Mouse (Mus musculus): Measurements from ENCODE around the gene Parva. TPM values are rescaled to one million over a fixed set of nuclear protein-coding genes. Genes with fewer than 3 reads are reported as not detected.

Gene Parva
- polyA plus RNA-seq, 1 experiment from 2014 or later: 13.2 TPM

DNA sequence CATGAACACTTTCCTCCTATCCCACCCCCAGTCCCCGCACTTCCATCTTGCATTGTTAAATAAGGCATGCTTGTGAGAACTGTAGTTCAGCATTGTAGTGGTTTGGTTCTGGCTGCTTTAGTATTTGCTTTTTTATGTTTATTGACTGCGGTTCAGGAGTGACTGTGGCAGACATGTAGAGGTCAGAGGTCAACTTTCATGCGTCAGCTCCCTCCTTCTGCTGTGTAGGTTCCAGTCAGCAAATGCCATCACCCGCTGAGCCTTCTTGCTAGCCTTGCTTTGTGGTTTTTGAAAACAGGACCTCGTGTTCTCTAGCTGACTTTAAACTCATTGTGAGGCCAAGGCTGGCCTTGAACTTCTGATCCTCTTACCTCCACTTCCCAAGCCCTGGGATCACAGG is 103.6 kb downstream of the Parva start:
- H3K4me2 ChIP-seq: no peak overlapping the region
- no peaks in the 10 kb centered on the region for H3K36me3 ChIP-seq
- no peak overlapping the region for H3K9ac ChIP-seq
- no peak for ATAC-seq
- no peak overlapping the region for H3K4me3 ChIP-seq
- H3K9me3 ChIP-seq (replicated peaks): no peaks in the 10 kb centered on the region
- WGBS (ENCODE audit: insufficient replicate concordance): 52% methylated on average over 5 of the region's 5 CpGs
- no peak overlapping the region for H3K27ac ChIP-seq
- H3K27me3 ChIP-seq (replicated peaks): no peaks in the 10 kb centered on the region
- H3K4me1 ChIP-seq: no peaks in the 10 kb centered on the region

DNA sequence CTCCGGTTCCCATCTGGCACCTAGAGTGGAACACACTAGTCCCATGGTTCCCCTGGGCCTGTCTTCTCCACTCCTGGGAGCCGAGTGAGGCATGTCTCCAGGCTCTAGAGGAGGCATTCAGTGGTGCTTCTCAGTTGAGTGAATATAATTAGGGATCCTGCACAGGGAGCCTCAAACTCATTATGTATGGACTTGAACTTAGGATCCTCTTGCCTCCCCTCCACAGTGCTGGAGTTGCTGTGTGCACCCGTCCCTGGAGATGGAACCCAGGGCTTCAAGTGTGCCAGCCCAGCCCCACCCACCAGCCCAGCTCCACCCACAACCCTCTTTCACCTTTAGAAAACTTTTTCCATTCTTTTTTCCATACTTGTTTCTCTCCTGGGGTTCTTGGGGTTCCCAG is 106.8 kb downstream of the Parva start:
- H3K27ac ChIP-seq: no peak overlapping the region
- 71% methylated on average over 3 of the region's 3 CpGs for WGBS (ENCODE audit: insufficient replicate concordance)
- H3K9ac ChIP-seq: no peak overlapping the region
- ATAC-seq: no peak
- H3K4me3 ChIP-seq: no peak overlapping the region
- H3K4me1 ChIP-seq: no peaks in the 10 kb centered on the region
- H3K9me3 ChIP-seq (replicated peaks): no peaks in the 10 kb centered on the region
- no peaks in the 10 kb centered on the region for H3K36me3 ChIP-seq
- no peak overlapping the region for H3K4me2 ChIP-seq
- H3K27me3 ChIP-seq (replicated peaks): no peaks in the 10 kb centered on the region

DNA sequence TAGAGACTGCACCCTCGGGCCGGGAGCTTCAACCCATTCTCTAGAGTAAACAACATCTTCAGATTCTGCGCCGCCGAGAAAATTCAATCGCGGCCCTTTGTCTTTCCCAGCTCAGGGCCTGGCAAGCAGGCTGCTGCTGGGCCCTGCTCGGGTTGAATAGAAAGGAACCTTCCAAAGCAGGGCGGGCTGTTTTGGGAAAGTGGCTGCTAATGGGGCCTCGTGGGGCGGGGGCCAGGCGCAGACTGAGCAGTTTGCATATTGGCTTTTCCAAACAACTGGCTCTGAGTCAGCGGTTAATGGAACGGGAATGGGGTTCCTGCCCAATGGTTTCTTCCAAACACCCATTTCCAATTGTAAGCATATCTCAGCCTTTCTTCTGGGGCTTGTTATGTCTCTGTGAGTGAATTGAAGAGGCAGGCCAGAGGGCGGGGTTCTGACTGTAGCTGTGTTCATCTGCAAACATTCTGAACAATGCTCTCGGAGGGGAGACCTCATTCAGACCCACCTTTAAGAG is 108.2 kb downstream of the Parva start:
- H3K27ac ChIP-seq: no peak overlapping the region
- H3K4me3 ChIP-seq: no peak overlapping the region
- H3K9me3 ChIP-seq (replicated peaks): no peaks in the 10 kb centered on the region
- H3K27me3 ChIP-seq (replicated peaks): no peaks in the 10 kb centered on the region
- H3K36me3 ChIP-seq: no peaks in the 10 kb centered on the region
- WGBS (ENCODE audit: insufficient replicate concordance): 33% methylated on average over 16 of the region's 16 CpGs
- H3K4me1 ChIP-seq: no peaks in the 10 kb centered on the region
- H3K4me2 ChIP-seq: no peak overlapping the region
- H3K9ac ChIP-seq: no peak overlapping the region
- ATAC-seq: no peak

DNA sequence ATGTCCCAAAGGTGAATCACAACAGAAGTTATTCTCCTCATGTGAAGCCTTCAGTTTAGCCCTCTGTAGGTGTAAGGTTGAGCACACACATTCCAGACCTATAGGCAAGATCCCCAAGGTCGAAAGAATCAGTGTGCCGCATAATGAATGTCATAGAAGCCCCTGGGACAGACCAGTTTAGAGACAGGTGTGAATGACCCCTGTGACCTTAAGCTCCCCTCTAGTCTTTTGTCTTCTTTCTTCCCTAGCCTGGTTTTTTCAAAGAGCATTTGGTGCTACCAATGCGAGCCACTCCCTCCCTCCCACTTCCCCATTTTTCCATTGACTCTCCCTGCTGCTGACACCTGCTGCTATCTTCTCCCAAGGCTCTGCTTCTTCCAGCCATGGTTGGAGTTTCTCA is 121.8 kb downstream of the Parva start:
- Histone ChIP-seq H3K4me2 (no peak overlapping the region), H3K9ac (no peak overlapping the region), H3K36me3 (0 out of 2 replicates have a peak, but pooled peaks cover 6% of the 10 kb centered on the region), H3K4me3 (no peak overlapping the region), H3K27me3 (replicated peaks) (no peaks in the 10 kb centered on the region), H3K4me1 (no peaks in the 10 kb centered on the region), H3K27ac (no peak overlapping the region), H3K9me3 (replicated peaks) (no peaks in the 10 kb centered on the region)
- no peak for ATAC-seq
- 68% methylated on average over 3 of the region's 3 CpGs for WGBS (ENCODE audit: insufficient replicate concordance)

DNA sequence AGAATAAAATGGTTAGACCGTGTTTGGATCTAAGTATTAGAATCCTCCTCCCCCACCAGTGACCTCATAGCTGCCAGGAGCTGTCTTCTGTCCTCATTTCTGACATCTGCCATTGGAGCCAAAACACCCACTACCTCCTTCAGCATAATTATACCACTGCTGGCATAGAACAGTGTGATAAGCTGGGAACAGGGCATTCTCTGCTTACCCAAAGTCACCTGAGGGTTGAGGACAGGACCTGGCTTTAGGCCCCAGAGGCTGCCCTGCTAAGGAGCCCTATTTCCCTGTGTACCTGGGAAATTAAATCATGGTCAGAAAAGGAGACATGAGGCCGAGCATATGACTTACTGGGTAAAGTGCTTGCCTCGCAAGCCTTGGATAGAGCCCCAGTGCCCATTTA is 134.2 kb downstream of the Parva start:
- H3K4me2 ChIP-seq: no peak overlapping the region
- H3K4me3 ChIP-seq: no peak overlapping the region
- no peaks in the 10 kb centered on the region for H3K36me3 ChIP-seq
- H3K9ac ChIP-seq: no peak overlapping the region
- no peak for ATAC-seq
- no peaks in the 10 kb centered on the region for H3K27me3 ChIP-seq (replicated peaks)
- no peaks in the 10 kb centered on the region for H3K9me3 ChIP-seq (replicated peaks)
- no peaks in the 10 kb centered on the region for H3K4me1 ChIP-seq
- 60% methylated on average over 3 of the region's 3 CpGs for WGBS (ENCODE audit: insufficient replicate concordance)
- no peak overlapping the region for H3K27ac ChIP-seq

DNA sequence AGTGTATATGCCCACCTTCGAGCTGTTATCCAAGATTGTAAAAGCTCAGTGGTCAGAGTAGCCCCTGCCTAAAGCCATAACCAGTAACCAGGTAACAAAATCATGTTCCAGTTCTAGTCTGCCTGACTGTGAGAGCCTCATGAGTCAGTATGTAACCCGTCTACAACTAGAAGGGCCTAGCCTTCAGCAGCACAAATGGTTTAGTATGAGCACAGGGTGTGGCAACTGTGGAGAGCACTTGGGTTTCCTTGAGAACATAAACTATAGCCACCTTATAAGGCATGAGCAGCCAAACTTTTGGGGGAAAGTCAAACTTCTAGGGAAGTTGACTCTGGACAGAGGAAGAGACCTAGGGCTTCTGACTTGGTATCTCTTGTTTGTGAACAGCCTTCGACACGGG is 139.7 kb downstream of the Parva start:
- H3K27ac ChIP-seq: no peak overlapping the region
- no peaks in the 10 kb centered on the region for H3K36me3 ChIP-seq
- no peaks in the 10 kb centered on the region for H3K9me3 ChIP-seq (replicated peaks)
- no peaks in the 10 kb centered on the region for H3K27me3 ChIP-seq (replicated peaks)
- no peaks in the 10 kb centered on the region for H3K4me1 ChIP-seq
- 61% methylated on average over 4 of the region's 4 CpGs for WGBS (ENCODE audit: insufficient replicate concordance)
- H3K4me2 ChIP-seq: no peak overlapping the region
- no peak overlapping the region for H3K9ac ChIP-seq
- no peak overlapping the region for H3K4me3 ChIP-seq
- ATAC-seq: no peak

DNA sequence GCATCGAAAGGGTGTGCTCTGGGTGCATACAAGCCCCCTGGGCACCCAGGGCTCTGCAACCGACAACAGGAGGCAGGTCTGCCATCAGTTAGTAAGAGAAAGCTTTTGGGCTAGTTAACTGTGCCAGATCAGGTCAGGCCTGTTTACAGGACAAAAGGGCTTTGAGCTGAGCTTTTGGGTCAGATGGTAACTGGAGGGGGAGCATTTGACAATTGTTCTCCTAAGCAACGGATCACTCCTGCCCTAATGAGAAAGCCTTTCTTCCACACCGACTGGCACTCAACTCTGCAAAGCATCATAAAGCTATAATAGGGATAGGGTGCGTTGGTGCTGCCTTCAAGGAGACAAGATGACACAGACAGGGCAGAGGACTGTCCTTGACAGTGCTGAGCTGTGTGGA is 141.7 kb downstream of the Parva start:
- no peak overlapping the region for H3K4me2 ChIP-seq
- no peaks in the 10 kb centered on the region for H3K36me3 ChIP-seq
- WGBS (ENCODE audit: insufficient replicate concordance): 61% methylated on average over 5 of the region's 5 CpGs
- no peak overlapping the region for H3K4me3 ChIP-seq
- no peak overlapping the region for H3K9ac ChIP-seq
- no peaks in the 10 kb centered on the region for H3K27me3 ChIP-seq (replicated peaks)
- ATAC-seq: no peak
- no peak overlapping the region for H3K27ac ChIP-seq
- no peaks in the 10 kb centered on the region for H3K9me3 ChIP-seq (replicated peaks)
- no peaks in the 10 kb centered on the region for H3K4me1 ChIP-seq

DNA sequence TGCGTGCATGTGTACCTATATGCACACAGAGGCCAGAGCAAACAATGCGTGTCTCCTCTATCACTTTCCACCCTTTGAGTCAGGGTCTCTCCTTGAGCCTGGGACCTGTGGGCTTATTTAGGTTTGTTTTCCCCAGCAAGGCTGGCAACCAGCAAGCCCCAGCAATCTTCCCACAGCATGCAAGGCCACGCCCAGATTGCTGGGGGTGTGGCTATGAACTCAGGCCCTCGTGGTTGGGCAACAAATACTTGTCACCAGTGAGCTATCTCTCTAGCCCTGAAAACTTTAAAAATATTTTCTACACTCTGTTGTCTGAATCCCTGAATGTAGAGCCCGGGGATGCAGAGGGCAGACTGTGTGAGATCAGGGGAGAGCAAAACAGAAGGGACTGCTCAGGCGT is 154.3 kb downstream of the Parva start:
- no peaks in the 10 kb centered on the region for H3K9me3 ChIP-seq (replicated peaks)
- no peak for ATAC-seq
- 0 out of 2 replicates have a peak, but pooled peaks cover 2% of the 10 kb centered on the region for H3K36me3 ChIP-seq
- H3K4me3 ChIP-seq: no peak overlapping the region
- H3K9ac ChIP-seq: no peak overlapping the region
- WGBS (ENCODE audit: insufficient replicate concordance): 64% methylated on average over 6 of the region's 6 CpGs
- H3K27me3 ChIP-seq (replicated peaks): no peaks in the 10 kb centered on the region
- H3K4me1 ChIP-seq: no peaks in the 10 kb centered on the region
- no peak overlapping the region for H3K4me2 ChIP-seq
- H3K27ac ChIP-seq: no peak overlapping the region

DNA sequence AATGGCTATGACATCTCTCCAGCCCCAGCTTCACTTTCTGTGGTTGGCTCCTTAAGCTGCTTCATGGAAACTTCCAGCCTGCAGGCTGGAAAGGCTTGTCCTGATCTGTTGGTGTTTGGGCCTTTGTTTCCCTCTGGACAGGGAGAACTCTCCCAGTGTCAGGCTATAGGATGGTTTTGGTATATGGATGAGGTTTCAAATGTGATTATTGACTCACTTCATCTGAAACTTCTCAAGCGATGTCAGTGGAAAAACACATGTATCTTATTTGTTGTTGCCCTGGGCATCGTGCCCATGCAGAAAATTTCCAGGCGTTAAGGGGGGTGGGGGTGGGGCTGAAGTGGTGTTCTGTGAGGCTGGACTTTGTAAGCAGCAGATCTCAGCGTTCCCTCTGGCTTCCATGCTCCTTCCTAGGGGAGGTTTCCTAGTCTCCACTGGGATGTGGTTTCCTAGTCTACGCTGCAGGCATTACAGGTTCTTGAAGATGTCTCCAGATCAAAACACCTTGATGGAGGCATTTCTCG is 155.6 kb downstream of the Parva start:
- no peak overlapping the region for H3K4me3 ChIP-seq
- no peaks in the 10 kb centered on the region for H3K9me3 ChIP-seq (replicated peaks)
- no peak overlapping the region for H3K4me2 ChIP-seq
- no peaks in the 10 kb centered on the region for H3K36me3 ChIP-seq
- no peaks in the 10 kb centered on the region for H3K4me1 ChIP-seq
- no peak overlapping the region for H3K27ac ChIP-seq
- 59% methylated on average over 6 of the region's 6 CpGs for WGBS (ENCODE audit: insufficient replicate concordance)
- no peaks in the 10 kb centered on the region for H3K27me3 ChIP-seq (replicated peaks)
- ATAC-seq: no peak
- H3K9ac ChIP-seq: no peak overlapping the region

DNA sequence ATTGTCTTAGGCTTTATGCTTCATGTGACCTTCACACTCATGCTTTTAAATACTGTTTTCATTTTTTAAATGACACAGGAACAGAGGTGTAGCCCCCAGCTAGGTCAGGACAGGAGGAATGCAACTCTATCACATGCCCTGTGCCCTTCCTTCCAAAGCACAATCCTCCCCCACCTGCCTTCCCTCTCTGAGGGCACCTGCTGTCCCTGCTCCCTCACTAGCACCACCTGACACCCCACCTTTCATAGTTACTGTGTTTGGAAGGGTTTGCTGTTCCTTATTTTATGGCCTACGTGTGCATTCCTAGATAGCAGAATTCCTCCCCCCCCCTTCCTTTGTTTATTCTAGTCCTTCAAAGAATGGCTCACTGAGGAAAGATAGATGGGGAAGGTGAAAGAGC is 160.1 kb downstream of the Parva start:
- Histone ChIP-seq H3K9me3 (replicated peaks) (no peaks in the 10 kb centered on the region), H3K4me3 (no peak overlapping the region), H3K9ac (no peak overlapping the region), H3K36me3 (no peaks in the 10 kb centered on the region), H3K27me3 (replicated peaks) (no peaks in the 10 kb centered on the region), H3K4me1 (no peaks in the 10 kb centered on the region), H3K27ac (no peak overlapping the region), H3K4me2 (no peak overlapping the region)
- 32% methylated on average over 1 of the region's 1 CpGs for WGBS (ENCODE audit: insufficient replicate concordance)
- ATAC-seq: no peak

DNA sequence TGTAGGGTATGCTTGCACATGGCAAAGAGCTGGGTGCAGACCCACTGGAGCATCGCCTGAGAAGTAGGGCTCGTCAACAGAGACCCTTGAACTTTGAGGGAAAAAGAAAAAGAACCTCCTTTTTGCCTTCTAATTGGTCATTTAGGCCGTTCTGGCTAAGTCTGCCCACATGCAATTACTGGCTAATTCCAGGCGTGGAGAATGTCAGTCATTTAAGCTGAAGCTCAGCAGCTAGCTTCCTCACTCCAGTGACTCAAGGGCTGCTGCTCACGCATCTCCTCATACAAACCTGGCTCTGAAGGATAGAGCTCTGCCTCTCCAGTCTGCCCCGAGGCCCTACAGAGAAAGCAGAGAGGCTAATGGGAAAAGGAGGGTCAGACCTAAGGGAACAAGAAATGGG is 162.2 kb downstream of the Parva start:
- H3K9ac ChIP-seq: no peak overlapping the region
- WGBS (ENCODE audit: insufficient replicate concordance): 61% methylated on average over 6 of the region's 6 CpGs
- no peaks in the 10 kb centered on the region for H3K4me1 ChIP-seq
- no peak overlapping the region for H3K27ac ChIP-seq
- H3K9me3 ChIP-seq (replicated peaks): no peaks in the 10 kb centered on the region
- no peaks in the 10 kb centered on the region for H3K36me3 ChIP-seq
- no peak overlapping the region for H3K4me3 ChIP-seq
- ATAC-seq: no peak
- no peaks in the 10 kb centered on the region for H3K27me3 ChIP-seq (replicated peaks)
- no peak overlapping the region for H3K4me2 ChIP-seq

DNA sequence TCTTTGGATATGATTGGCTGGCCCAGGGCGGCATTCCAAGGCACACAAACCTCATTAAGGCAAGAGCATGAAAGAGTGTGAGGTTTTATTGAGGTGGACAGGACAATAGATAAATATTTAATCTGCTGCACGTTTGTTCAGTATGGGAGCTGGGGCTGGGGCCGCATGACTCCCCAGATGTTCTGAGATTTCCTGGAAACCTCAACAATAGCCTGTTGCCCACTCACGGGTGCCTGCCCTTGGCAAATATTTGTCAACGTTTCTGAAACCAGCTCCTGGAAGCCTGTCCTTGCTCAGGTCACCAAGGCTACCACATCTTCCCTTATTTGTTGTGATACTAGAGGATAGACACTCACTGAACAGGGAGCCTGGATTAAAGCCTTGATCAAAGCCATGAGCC is 166.3 kb downstream of the Parva start:
- WGBS (ENCODE audit: insufficient replicate concordance): 45% methylated on average over 5 of the region's 5 CpGs
- H3K27me3 ChIP-seq (replicated peaks): no peaks in the 10 kb centered on the region
- H3K36me3 ChIP-seq: no peaks in the 10 kb centered on the region
- H3K9ac ChIP-seq: no peak overlapping the region
- no peak overlapping the region for H3K4me3 ChIP-seq
- no peaks in the 10 kb centered on the region for H3K4me1 ChIP-seq
- H3K4me2 ChIP-seq: no peak overlapping the region
- no peak for ATAC-seq
- no peak overlapping the region for H3K27ac ChIP-seq
- no peaks in the 10 kb centered on the region for H3K9me3 ChIP-seq (replicated peaks)

DNA sequence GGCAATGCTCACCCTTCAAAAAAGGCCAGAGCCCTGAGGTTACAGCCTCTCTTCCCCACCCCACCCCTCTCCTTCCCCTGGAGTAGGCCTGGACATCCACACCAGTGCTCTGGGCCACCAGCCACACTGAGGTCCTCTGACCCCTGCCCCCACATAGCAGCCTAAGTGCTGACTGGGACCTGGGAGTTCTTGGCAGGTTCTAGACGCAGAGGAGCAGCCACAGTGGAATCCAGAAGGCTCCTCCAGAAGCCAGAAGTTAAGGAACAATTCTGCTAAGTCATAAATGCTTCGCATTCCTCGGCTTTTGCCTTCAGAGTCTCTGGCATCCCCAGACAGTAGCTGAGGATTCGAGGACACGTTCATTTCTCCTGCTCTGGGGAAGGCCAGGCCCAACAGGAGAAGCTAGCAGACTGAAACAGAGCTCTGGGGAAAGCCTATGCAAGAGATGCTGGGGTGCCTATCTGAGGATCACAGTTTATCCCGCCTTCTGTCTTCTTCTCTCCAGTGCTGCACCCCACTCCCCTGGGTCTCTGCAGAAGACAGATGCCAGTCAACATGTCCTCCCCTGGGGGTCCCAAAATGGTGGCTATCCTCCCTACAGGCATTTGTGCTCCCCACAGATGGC is 168.0 kb downstream of the Parva start:
- no peaks in the 10 kb centered on the region for H3K4me1 ChIP-seq
- no peak overlapping the region for H3K27ac ChIP-seq
- no peak overlapping the region for H3K4me2 ChIP-seq
- H3K27me3 ChIP-seq (replicated peaks): no peaks in the 10 kb centered on the region
- no peaks in the 10 kb centered on the region for H3K9me3 ChIP-seq (replicated peaks)
- no peak for ATAC-seq
- no peak overlapping the region for H3K4me3 ChIP-seq
- H3K36me3 ChIP-seq: no peaks in the 10 kb centered on the region
- 34% methylated on average over 6 of the region's 6 CpGs for WGBS (ENCODE audit: insufficient replicate concordance)
- no peak overlapping the region for H3K9ac ChIP-seq

Measured in liver, embryonic 12.5 days (tissue).